ENCODE assay signal across 13 mouse cellular contexts in the genomic region with DNA sequence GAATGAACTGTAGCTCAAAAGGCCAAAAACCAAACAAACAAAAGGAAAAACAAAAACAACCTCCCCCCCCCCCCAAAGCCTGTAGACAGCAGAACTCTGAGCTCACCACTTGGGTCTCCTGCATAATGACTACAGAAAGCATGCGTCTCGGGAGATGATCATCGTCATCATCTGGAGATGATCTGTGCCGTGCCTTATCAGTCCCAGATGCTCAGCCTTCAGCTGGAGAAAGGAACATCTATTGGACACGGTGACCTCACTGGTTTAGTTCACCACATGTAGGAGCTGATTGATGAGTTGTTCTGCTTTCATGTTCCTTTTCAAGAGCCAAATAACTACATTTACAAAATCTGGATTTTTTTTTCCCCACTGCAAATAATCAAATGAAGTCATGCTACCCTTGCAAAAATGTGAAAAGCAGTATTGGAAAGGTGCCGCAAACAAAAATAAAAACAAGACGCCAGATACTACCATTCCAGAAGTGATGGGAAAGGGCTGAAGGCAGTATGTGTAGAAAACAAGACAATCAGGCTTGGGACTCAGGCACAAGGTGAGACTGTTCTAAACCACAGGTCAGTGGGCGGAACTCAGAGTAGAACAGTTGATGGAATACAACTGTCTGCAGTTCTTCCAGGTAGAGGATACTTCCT. TPM values are rescaled to one million over a fixed set of nuclear protein-coding genes. Genes with fewer than 3 reads are reported as not detected.
DNase-seq lines count a peak whose midpoint lies in the region; ATAC-seq and TF ChIP-seq lines count a peak whose summit lies in the region.
"Had no signal": no experiment of that assay in that cellular context is flagged by ENCODE, and none has a peak within 500 bp of the region (broad histone marks: within the 10 kb centered on the region; RNA-seq: fewer than 3 reads in every experiment).

A gene (plus strand): TSS at position 600 of the 650 bp plus-strand sequence.

- ATAC-seq in kidney, embryonic 16.5 days (ENCODE audit: low FRiP score, low TSS enrichment) = no peak
- ATAC-seq in kidney, embryonic 14.5 days (ENCODE audit: low FRiP score, low TSS enrichment) = no peak
- ATAC-seq in intestine, postnatal 0 days = no peak
- ATAC-seq in forebrain, embryonic 16.5 days = no peak

- H3K36me3 ChIP-seq in kidney, embryonic 16.5 days (ENCODE audit: insufficient read depth, low read length) = no peaks in the 10 kb centered on the region
- H3K36me3 ChIP-seq in kidney, embryonic 14.5 days (ENCODE audit: control insufficient read depth, insufficient read depth, low read length) = no peaks in the 10 kb centered on the region
- no peaks in the 10 kb centered on the region for H3K36me3 ChIP-seq in intestine, postnatal 0 days (ENCODE audit: control insufficient read depth, insufficient read depth)
- no peaks in the 10 kb centered on the region for H3K36me3 ChIP-seq in forebrain, embryonic 16.5 days (ENCODE audit: control insufficient read depth, insufficient read depth)

- TF ChIP-seq CTCF in intestine, postnatal 0 days (IDR thresholded peaks at IDR 0.05; ENCODE audit: low read depth) = no peak

- peak; percentile 44 for DNase-seq in embryo, embryonic 10 days (ENCODE audit: low spot score)
- no peak for DNase-seq in embryo, embryonic 9.5 days (ENCODE audit: extremely low spot score)
- DNase-seq in 3T3-L1 (ENCODE audit: low read depth, low spot score) = peak; percentile 38
- DNase-seq in adrenal gland, adult (ENCODE audit: inconsistent age in 2 of 2, low spot score in 1 of 2) = no peak
- DNase-seq: adrenal gland, adult 8-10 months; cerebellum, postnatal 36 days; right cerebral cortex, postnatal 14 days; thymus, postnatal 36 days had no signal

- 88% methylated on average over 8 of the region's 8 CpGs for WGBS in kidney, embryonic 16.5 days
- 92% methylated on average over 8 of the region's 8 CpGs for WGBS in kidney, embryonic 14.5 days
- WGBS in intestine, postnatal 0 days = 84% methylated on average over 8 of the region's 8 CpGs
- 93% methylated on average over 8 of the region's 8 CpGs for WGBS in forebrain, embryonic 16.5 days

- H3K4me2 ChIP-seq in kidney, embryonic 16.5 days (replicated peaks; ENCODE audit: low read depth, low read length) = no peak within 1 kb of the TSS
- H3K4me2 ChIP-seq in kidney, embryonic 14.5 days (replicated peaks; ENCODE audit: low read depth, low read length) = no peak within 1 kb of the TSS
- H3K4me2 ChIP-seq in intestine, postnatal 0 days (replicated peaks; ENCODE audit: low read depth) = no peak within 1 kb of the TSS
- no peak within 1 kb of the TSS for H3K4me2 ChIP-seq in forebrain, embryonic 16.5 days (ENCODE audit: low read length)

- H3K27ac ChIP-seq in kidney, embryonic 16.5 days (ENCODE audit: low read length) = peak within 1 kb of the TSS; percentile 47
- H3K27ac ChIP-seq in kidney, embryonic 14.5 days (ENCODE audit: low read depth, low read length) = no peak within 1 kb of the TSS
- H3K27ac ChIP-seq in intestine, postnatal 0 days (ENCODE audit: low read depth, low read length) = peak within 1 kb of the TSS; percentile 78
- H3K27ac ChIP-seq in forebrain, embryonic 16.5 days (ENCODE audit: low read length) = no peak within 1 kb of the TSS

- H3K4me3 ChIP-seq in kidney, embryonic 16.5 days (ENCODE audit: low read length) = no peak within 1 kb of the TSS
- H3K4me3 ChIP-seq in kidney, embryonic 14.5 days (ENCODE audit: low read length) = no peak within 1 kb of the TSS
- H3K4me3 ChIP-seq in intestine, postnatal 0 days (ENCODE audit: low read depth, low read length) = no peak within 1 kb of the TSS
- no peak within 1 kb of the TSS for H3K4me3 ChIP-seq in forebrain, embryonic 16.5 days (replicated peaks; ENCODE audit: low read length)

- H3K4me1 ChIP-seq in kidney, embryonic 16.5 days (ENCODE audit: insufficient read depth, low read length) = no peaks in the 10 kb centered on the region; the same call in 1 of the 2 replicates
- no peaks in the 10 kb centered on the region for H3K4me1 ChIP-seq in kidney, embryonic 14.5 days (ENCODE audit: control insufficient read depth, insufficient read depth, low read length)
- no peaks in the 10 kb centered on the region for H3K4me1 ChIP-seq in intestine, postnatal 0 days (replicated peaks; ENCODE audit: control insufficient read depth, insufficient read depth, low read length)
- peaks cover 5% of the 10 kb centered on the region; the same call in 1 of the 2 replicates for H3K4me1 ChIP-seq in forebrain, embryonic 16.5 days (replicated peaks; ENCODE audit: control insufficient read depth, insufficient read depth, low read length)

- H3K9me3 ChIP-seq in kidney, embryonic 16.5 days (ENCODE audit: low read length) = no peaks in the 10 kb centered on the region
- no peaks in the 10 kb centered on the region for H3K9me3 ChIP-seq in kidney, embryonic 14.5 days (ENCODE audit: control insufficient read depth, low read length)
- no peaks in the 10 kb centered on the region for H3K9me3 ChIP-seq in intestine, postnatal 0 days (ENCODE audit: control insufficient read depth)
- H3K9me3 ChIP-seq in forebrain, embryonic 16.5 days (ENCODE audit: control insufficient read depth, low read length) = no peaks in the 10 kb centered on the region

- H3K9ac ChIP-seq in kidney, embryonic 16.5 days (replicated peaks; ENCODE audit: low read length) = no peak within 1 kb of the TSS
- no peak within 1 kb of the TSS for H3K9ac ChIP-seq in kidney, embryonic 14.5 days (ENCODE audit: low read depth, low read length)
- H3K9ac ChIP-seq in intestine, postnatal 0 days (ENCODE audit: low read depth, low read length) = no peak within 1 kb of the TSS
- H3K9ac ChIP-seq in forebrain, embryonic 16.5 days (replicated peaks; ENCODE audit: low read depth, low read length) = no peak within 1 kb of the TSS

- no peaks in the 10 kb centered on the region for H3K27me3 ChIP-seq in kidney, embryonic 16.5 days (ENCODE audit: insufficient read depth, low read length)
- no peaks in the 10 kb centered on the region for H3K27me3 ChIP-seq in kidney, embryonic 14.5 days (ENCODE audit: control insufficient read depth, insufficient read depth, low read length)
- no peaks in the 10 kb centered on the region for H3K27me3 ChIP-seq in intestine, postnatal 0 days (replicated peaks; ENCODE audit: control insufficient read depth, insufficient read depth, low read length)
- no peaks in the 10 kb centered on the region for H3K27me3 ChIP-seq in forebrain, embryonic 16.5 days (replicated peaks; ENCODE audit: control insufficient read depth, insufficient read depth, low read length)

RNA-seq across cellular contexts. Expression of the gene that starts here (rescaled TPM):
- polyA plus RNA-seq in kidney, embryonic 16.5 days (2015; fragmentation: Nextera tagmentation; extraction: Ambion mirVana) = not detected in 2 replicates
- not detected in 2 replicates for polyA plus RNA-seq in kidney, embryonic 14.5 days (2014; fragmentation: Nextera tagmentation; extraction: Ambion mirVana)
- 0.16 and 0.29 TPM in 2 replicates for polyA plus RNA-seq in intestine, postnatal 0 days (2015; fragmentation: Nextera tagmentation; extraction: Ambion mirVana)
- polyA plus RNA-seq in forebrain, embryonic 16.5 days (2015; fragmentation: Nextera tagmentation; extraction: Ambion mirVana) = not detected in 2 replicates
- polyA plus RNA-seq: neural tube, embryonic 11.5 days had no signal

Comparison
In these comparisons a context has a peak if more than half of its experiments do, and no peak if none do; other contexts are left out.
1. DNase-seq: peak in embryo, embryonic 10 days (single experiment) and 3T3-L1 (single experiment); none in embryo, embryonic 9.5 days (single experiment) and adrenal gland, adult (0 of 2).
2. H3K27ac ChIP-seq: peak in kidney, embryonic 16.5 days (single experiment) and intestine, postnatal 0 days (single experiment); none in kidney, embryonic 14.5 days (single experiment) and forebrain, embryonic 16.5 days (single experiment).